ENCODE assay signal across 8 mouse cellular contexts in the genomic region with DNA sequence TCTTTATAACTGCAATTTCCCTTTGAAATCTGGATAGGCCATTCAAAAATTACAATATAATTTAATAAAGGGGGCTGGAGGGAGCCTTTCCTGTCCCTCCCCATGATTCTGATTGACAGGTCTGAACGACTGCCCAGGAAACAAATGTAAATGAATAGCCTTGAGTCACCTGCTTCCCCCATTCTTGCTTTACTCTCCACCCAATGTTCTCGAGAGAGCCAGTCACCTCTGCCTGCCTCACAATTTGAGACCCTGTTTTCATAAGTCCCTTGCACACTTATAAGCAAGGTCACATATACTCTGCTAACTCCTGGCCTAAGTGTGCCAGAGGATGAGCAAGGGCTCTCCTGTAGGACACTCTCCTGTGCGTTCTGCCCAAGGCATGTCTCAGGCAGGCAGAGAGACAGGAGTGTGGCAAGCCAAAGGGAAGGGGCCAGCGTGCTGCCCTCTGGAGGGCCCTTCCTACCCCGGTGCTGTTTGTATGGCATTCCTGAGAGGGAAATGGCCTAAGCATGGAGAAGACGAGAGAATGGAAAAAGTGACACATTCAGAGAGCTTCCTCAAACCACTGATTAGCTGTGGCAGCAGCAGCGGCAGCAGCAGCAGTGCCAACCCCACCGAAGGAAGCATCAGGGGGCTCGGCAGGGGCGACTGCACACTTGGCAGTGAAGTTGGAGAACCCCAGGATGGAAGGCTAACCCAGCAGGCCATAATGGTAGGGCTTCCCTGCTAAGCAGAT. TPM values are rescaled to one million over a fixed set of nuclear protein-coding genes. Genes with fewer than 3 reads are reported as not detected.
DNase-seq lines count a peak whose midpoint lies in the region; ATAC-seq lines count a peak whose summit lies in the region.
"Had no signal": no experiment of that assay in that cellular context is flagged by ENCODE, and none has a peak within 500 bp of the region (broad histone marks: within the 10 kb centered on the region; RNA-seq: fewer than 3 reads in every experiment).

No protein-coding gene starts in this region.

- 23% methylated on average over 10 of the region's 10 CpGs for WGBS in neural tube, embryonic 11.5 days
- WGBS in heart, embryonic 12.5 days = 9% methylated on average over 10 of the region's 10 CpGs
- 18% methylated on average over 10 of the region's 10 CpGs for WGBS in liver, embryonic 15.5 days (ENCODE audit: insufficient replicate concordance)

- DNase-seq in neural tube, embryonic 11.5 days (ENCODE audit: low spot score) = no peak
- no peak for DNase-seq in neural tube, embryonic 10.5 days (ENCODE audit: extremely low spot score, low spot score)
- DNase-seq in right cerebral cortex, postnatal 10 days (ENCODE audit: low spot score in 2 of 2) = no peak
- DNase-seq in frontal cortex, postnatal 25 days (ENCODE audit: low spot score in 2 of 2) = no peak
- DNase-seq in urinary bladder, adult 2 months (ENCODE audit: low spot score) = no peak

- no peak overlapping the region for H3K4me3 ChIP-seq in neural tube, embryonic 11.5 days (ENCODE audit: low read depth, low read length)
- peak overlapping the region; percentile 32 for H3K4me3 ChIP-seq in heart, embryonic 12.5 days
- no peak overlapping the region for H3K4me3 ChIP-seq in liver, embryonic 15.5 days (replicated peaks)

- H3K27me3 ChIP-seq in neural tube, embryonic 11.5 days (ENCODE audit: control insufficient read depth, insufficient read depth, low read length) = no peaks in the 10 kb centered on the region
- H3K27me3 ChIP-seq in heart, embryonic 12.5 days (replicated peaks) = no peaks in the 10 kb centered on the region
- H3K27me3 ChIP-seq in liver, embryonic 15.5 days = peaks cover 29% of the 10 kb centered on the region

- H3K9ac ChIP-seq in neural tube, embryonic 11.5 days (ENCODE audit: low read length) = no peak overlapping the region; the same call in 1 of the 2 replicates
- peak overlapping the region; percentile 65 for H3K9ac ChIP-seq in heart, embryonic 12.5 days
- H3K9ac ChIP-seq in liver, embryonic 15.5 days = no peak overlapping the region
- H3K9ac ChIP-seq: liver, embryonic 14.5 days had no signal

- no peaks in the 10 kb centered on the region for H3K36me3 ChIP-seq in neural tube, embryonic 11.5 days (ENCODE audit: control insufficient read depth, insufficient read depth, low read length)
- no peaks in the 10 kb centered on the region for H3K36me3 ChIP-seq in heart, embryonic 12.5 days
- no peaks in the 10 kb centered on the region for H3K36me3 ChIP-seq in liver, embryonic 15.5 days (replicated peaks)

- H3K27ac ChIP-seq in neural tube, embryonic 11.5 days (ENCODE audit: low read depth, low read length) = no peak overlapping the region
- H3K27ac ChIP-seq in heart, embryonic 12.5 days (ENCODE audit: poor library complexity, severe bottlenecking) = peak overlapping the region; percentile 91
- H3K27ac ChIP-seq in liver, embryonic 15.5 days (replicated peaks) = no peak overlapping the region
- H3K27ac ChIP-seq: liver, embryonic 14.5 days had no signal

- ATAC-seq in neural tube, embryonic 11.5 days (ENCODE audit: insufficient read depth, low FRiP score, low TSS enrichment) = no peak
- peak; percentile 36 for ATAC-seq in heart, embryonic 12.5 days (ENCODE audit: insufficient number of reproducible peaks, low FRiP score)
- ATAC-seq in liver, embryonic 15.5 days (ENCODE audit: insufficient read depth) = no peak

- peak overlapping the region; percentile 14; the same call in 1 of the 2 replicates for H3K4me2 ChIP-seq in neural tube, embryonic 11.5 days (ENCODE audit: low read depth)
- peak overlapping the region; percentile 62 for H3K4me2 ChIP-seq in heart, embryonic 12.5 days
- peak overlapping the region; percentile 8; the same call in 1 of the 2 replicates for H3K4me2 ChIP-seq in liver, embryonic 15.5 days

- peaks cover 50% of the 10 kb centered on the region for H3K4me1 ChIP-seq in neural tube, embryonic 11.5 days (ENCODE audit: control insufficient read depth, insufficient read depth, low read length)
- H3K4me1 ChIP-seq in heart, embryonic 12.5 days (replicated peaks) = peaks cover 91% of the 10 kb centered on the region
- peaks cover 32% of the 10 kb centered on the region for H3K4me1 ChIP-seq in liver, embryonic 15.5 days (replicated peaks)

- no peaks in the 10 kb centered on the region for H3K9me3 ChIP-seq in neural tube, embryonic 11.5 days (ENCODE audit: control insufficient read depth, low read length)
- no peaks in the 10 kb centered on the region for H3K9me3 ChIP-seq in heart, embryonic 12.5 days (replicated peaks)
- H3K9me3 ChIP-seq in liver, embryonic 15.5 days (replicated peaks) = no peaks in the 10 kb centered on the region

RNA-seq across cellular contexts. Expression of a gene that starts 5.3 kb away (rescaled TPM):
- polyA plus RNA-seq in neural tube, embryonic 11.5 days (2014; fragmentation: Nextera tagmentation; extraction: Ambion mirVana) = 32.9 and 35.8 TPM in 2 replicates
- 68.5 and 71.4 TPM in 2 replicates for polyA plus RNA-seq in heart, embryonic 12.5 days (2016; fragmentation: Nextera tagmentation; extraction: Ambion mirVana)
- 7.8 and 9.1 TPM in 2 replicates for polyA plus RNA-seq in liver, embryonic 15.5 days (2015; fragmentation: Nextera tagmentation; extraction: Ambion mirVana)
- polyA plus RNA-seq in urinary bladder, adult 2 months (2012; rRNA removed) = 14.9 and 21.1 TPM in 2 replicates

RNA-seq across cellular contexts. Expression of a gene that starts 21.8 kb away (rescaled TPM):
- polyA plus RNA-seq in neural tube, embryonic 11.5 days (2014; fragmentation: Nextera tagmentation; extraction: Ambion mirVana) = 36.4 and 38.4 TPM in 2 replicates
- 19.9 and 21.1 TPM in 2 replicates for polyA plus RNA-seq in heart, embryonic 12.5 days (2016; fragmentation: Nextera tagmentation; extraction: Ambion mirVana)
- 9.3 and 10.3 TPM in 2 replicates for polyA plus RNA-seq in liver, embryonic 15.5 days (2015; fragmentation: Nextera tagmentation; extraction: Ambion mirVana)
- polyA plus RNA-seq in urinary bladder, adult 2 months (2012; rRNA removed) = 16.5 and 21.6 TPM in 2 replicates

RNA-seq across cellular contexts. Expression of a gene that starts 22.0 kb away (rescaled TPM):
- polyA plus RNA-seq in neural tube, embryonic 11.5 days (2014; fragmentation: Nextera tagmentation; extraction: Ambion mirVana) = 104 and 113 TPM in 2 replicates
- polyA plus RNA-seq in heart, embryonic 12.5 days (2016; fragmentation: Nextera tagmentation; extraction: Ambion mirVana) = 90.9 and 99.0 TPM in 2 replicates
- polyA plus RNA-seq in liver, embryonic 15.5 days (2015; fragmentation: Nextera tagmentation; extraction: Ambion mirVana) = 67.9 and 69.4 TPM in 2 replicates
- polyA plus RNA-seq in urinary bladder, adult 2 months (2012; rRNA removed) = 49.8 and 54.6 TPM in 2 replicates

RNA-seq across cellular contexts. Expression of a gene that starts 26.1 kb away (rescaled TPM):
- polyA plus RNA-seq in neural tube, embryonic 11.5 days (2014; fragmentation: Nextera tagmentation; extraction: Ambion mirVana) = 31.7 and 37.0 TPM in 2 replicates
- 48.1 and 53.1 TPM in 2 replicates for polyA plus RNA-seq in heart, embryonic 12.5 days (2016; fragmentation: Nextera tagmentation; extraction: Ambion mirVana)
- polyA plus RNA-seq in liver, embryonic 15.5 days (2015; fragmentation: Nextera tagmentation; extraction: Ambion mirVana) = 9.7 and 11.5 TPM in 2 replicates
- 23.5 and 29.9 TPM in 2 replicates for polyA plus RNA-seq in urinary bladder, adult 2 months (2012; rRNA removed)

RNA-seq across cellular contexts. Expression of a gene that starts 50.2 kb away (rescaled TPM):
- polyA plus RNA-seq in neural tube, embryonic 11.5 days (2014; fragmentation: Nextera tagmentation; extraction: Ambion mirVana) = 49.8 and 53.5 TPM in 2 replicates
- polyA plus RNA-seq in heart, embryonic 12.5 days (2016; fragmentation: Nextera tagmentation; extraction: Ambion mirVana) = 36.5 and 38.9 TPM in 2 replicates
- 21.5 and 22.6 TPM in 2 replicates for polyA plus RNA-seq in liver, embryonic 15.5 days (2015; fragmentation: Nextera tagmentation; extraction: Ambion mirVana)
- polyA plus RNA-seq in urinary bladder, adult 2 months (2012; rRNA removed) = 37.1 and 44.6 TPM in 2 replicates

Comparison
In these comparisons a context has a peak if more than half of its experiments do, and no peak if none do; other contexts are left out.
1. H3K4me2 ChIP-seq: peak in every context shown above with its lines; median percentile 62 in heart, embryonic 12.5 days; 14 in neural tube, embryonic 11.5 days; 8 in liver, embryonic 15.5 days.